Mouse (Mus musculus): ENCODE measurements around the gene Psma5.

DNA sequence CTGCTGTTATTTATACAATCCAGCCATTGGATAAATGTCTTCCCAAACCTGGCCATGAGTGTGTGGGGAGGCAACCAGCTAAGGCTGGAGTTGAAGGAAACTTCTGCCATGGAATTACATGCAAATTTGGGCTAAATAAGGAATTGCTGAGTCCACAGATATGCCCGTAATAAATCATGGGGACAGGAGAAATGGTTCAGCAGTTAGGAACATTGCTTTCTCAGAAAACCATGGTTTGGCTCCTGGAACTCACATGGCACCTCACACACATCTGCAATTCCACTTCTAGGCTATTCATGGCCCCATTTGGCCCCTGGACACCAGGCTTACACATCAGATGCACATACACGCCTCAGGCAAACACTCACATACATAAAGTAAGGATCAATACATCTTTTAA, 29.2 kb upstream of the Psma5 start:
- TF ChIP-seq CTCF (conservative IDR thresholded peaks at IDR 0.05; ENCODE audit: insufficient read depth, insufficient read length, low read depth, low read length), result no peak
- TF ChIP-seq POLR2A (IDR thresholded peaks at IDR 0.05; ENCODE audit: low read depth, low read length), result no peak
